Mouse (Mus musculus) lung, embryonic 15.5 days (tissue): ENCODE results near the gene Gal3st4. TPM values are rescaled to one million over a fixed set of nuclear protein-coding genes. Genes with fewer than 3 reads are reported as not detected.

ENCODE experiments used
- ATAC-seq: fragments of 200-750 bp; cut with Nextera tagmentation; 2 replicates; pipeline ENCODE4 v1.8.0; 2017; ENCODE audit warnings: moderate number of reproducible peaks, borderline replicate concordance; ENCODE audit not compliant: low FRiP score, low TSS enrichment; ENCODE audit errors: extremely low read depth
- H3K27ac ChIP-seq: fragments of 300-500 bp; sonication (generic); 2 replicates; pipeline ENCODE4 v1.5.1; 2015; ENCODE audit warnings: moderate library complexity, mild to moderate bottlenecking, inconsistent platforms
- H3K27me3 ChIP-seq: fragments of 300-500 bp; sonication (generic); 2 replicates; pipeline ENCODE4 v1.6.1; 2015; ENCODE audit warnings: inconsistent platforms
- H3K36me3 ChIP-seq: fragments of 300-500 bp; sonication (generic); 2 replicates; pipeline ENCODE4 v1.6.1; 2015; ENCODE audit warnings: inconsistent platforms
- H3K4me1 ChIP-seq: fragments of 300-500 bp; sonication (generic); 2 replicates; pipeline ENCODE4 v1.6.1; 2015; ENCODE audit warnings: inconsistent platforms
- H3K4me2 ChIP-seq: fragments of 300-500 bp; sonication (generic); 2 replicates; pipeline ENCODE4 v1.6.1; 2015; ENCODE audit warnings: inconsistent platforms, mild to moderate bottlenecking, moderate library complexity
- H3K4me3 ChIP-seq: fragments of 300-500 bp; sonication (generic); 2 replicates; pipeline ENCODE4 v1.5.1; 2015; ENCODE audit warnings: mild to moderate bottlenecking, inconsistent platforms
- H3K9ac ChIP-seq: fragments of 300-500 bp; sonication (generic); 2 replicates; pipeline ENCODE4 v1.6.1; 2015; ENCODE audit warnings: inconsistent platforms
- H3K9me3 ChIP-seq: fragments of 300-500 bp; sonication (generic); 2 replicates; pipeline ENCODE4 v1.6.1; 2016; ENCODE audit warnings: inconsistent platforms
- WGBS: fragments of 180-500 bp; shearing (Covaris S2); methylation state at CpG from one replicate; pipeline ENCODE4 v1.1.7; 2015; 5-methylcytosine and 5-hydroxymethylcytosine counted together
- polyA plus RNA-seq: library from polyadenylated mRNA; unstranded; fragments of >200 nt; fragmentation: Nextera tagmentation; extraction: Ambion mirVana; gene quantifications from 2 replicates; pipeline ENCODE4 v1.2.1, GENCODE M21; 2015

Gene Gal3st4
- polyA plus RNA-seq, 1 experiment from 2014 or later: 2.0 TPM

- Histone ChIP-seq H3K27me3 (peaks cover 10% of the 10 kb centered on the region), H3K4me1 (peaks cover 32% of the 10 kb centered on the region), H3K9me3 (peaks cover 2% of the 10 kb centered on the region; the same call in 1 of the 2 replicates), H3K4me3 (no peak overlapping the region), H3K27ac (no peak overlapping the region), H3K4me2 (peak overlapping the region; percentile 35), H3K36me3 (no peaks in the 10 kb centered on the region), H3K9ac (no peak overlapping the region)
- ATAC-seq: no peak
- WGBS: 34% methylated on average over 41 of the region's 41 CpGs
Measured at GRCm38 (mm10) chr5:138275216-138276050, 2.8 kb upstream of the Gal3st4 start.

- peaks cover 11% of the 10 kb centered on the region for H3K27me3 ChIP-seq
- H3K4me2 ChIP-seq: no peak overlapping the region
- no peak overlapping the region for H3K4me3 ChIP-seq
- peaks cover 28% of the 10 kb centered on the region for H3K4me1 ChIP-seq
- WGBS: 63% methylated on average over 8 of the region's 8 CpGs
- no peak overlapping the region for H3K9ac ChIP-seq
- ATAC-seq: no peak
- H3K27ac ChIP-seq: no peak overlapping the region
- no peaks in the 10 kb centered on the region for H3K9me3 ChIP-seq
- H3K36me3 ChIP-seq: no peaks in the 10 kb centered on the region
Measured at GRCm38 (mm10) chr5:138274186-138274585, 1.5 kb upstream of the Gal3st4 start.

- ATAC-seq: no peak
- 29% methylated on average over 3 of the region's 3 CpGs for WGBS
- H3K27me3 ChIP-seq: peaks cover 11% of the 10 kb centered on the region
Measured at GRCm38 (mm10) chr5:138271232-138271631, 1.4 kb downstream of the Gal3st4 start.

GRCm38 (mm10) chr5:138268980-138269379, 3.7 kb downstream of the Gal3st4 start:
- WGBS: 73% methylated on average over 4 of the region's 4 CpGs
- peaks cover 17% of the 10 kb centered on the region for H3K4me1 ChIP-seq
- 0 out of 2 replicates have a peak, but pooled peaks cover 4% of the 10 kb centered on the region for H3K36me3 ChIP-seq
- no peak overlapping the region for H3K4me2 ChIP-seq
- no peak for ATAC-seq
- H3K4me3 ChIP-seq: no peak overlapping the region
- H3K9ac ChIP-seq: no peak overlapping the region
- no peak overlapping the region for H3K27ac ChIP-seq
- no peaks in the 10 kb centered on the region for H3K9me3 ChIP-seq
- peaks cover 11% of the 10 kb centered on the region for H3K27me3 ChIP-seq

More at GRCm38 (mm10) chr5:138271232-138271631, 1.4 kb downstream of the Gal3st4 start:
- Histone ChIP-seq H3K9me3 (no peaks in the 10 kb centered on the region), H3K9ac (no peak overlapping the region), H3K4me2 (no peak overlapping the region), H3K4me3 (no peak overlapping the region), H3K36me3 (0 out of 2 replicates have a peak, but pooled peaks cover 2% of the 10 kb centered on the region), H3K4me1 (peaks cover 17% of the 10 kb centered on the region), H3K27ac (no peak overlapping the region)

- no peak overlapping the region for H3K9ac ChIP-seq
- WGBS: 89% methylated on average over 3 of the region's 3 CpGs
- no peak for ATAC-seq
Measured at GRCm38 (mm10) chr5:138267114-138267513, 5.5 kb downstream of the Gal3st4 start.

GRCm38 (mm10) chr5:138265712-138266111, 6.9 kb downstream of the Gal3st4 start:
- ATAC-seq: no peak
- H3K4me2 ChIP-seq: no peak overlapping the region
- 95% methylated on average over 4 of the region's 4 CpGs for WGBS

More at GRCm38 (mm10) chr5:138267114-138267513, 5.5 kb downstream of the Gal3st4 start:
- peaks cover 5% of the 10 kb centered on the region; the same call in 1 of the 2 replicates for H3K36me3 ChIP-seq
- H3K27me3 ChIP-seq: peaks cover 10% of the 10 kb centered on the region
- no peaks in the 10 kb centered on the region for H3K9me3 ChIP-seq
- no peak overlapping the region for H3K27ac ChIP-seq
- no peak overlapping the region for H3K4me3 ChIP-seq
- no peak overlapping the region for H3K4me2 ChIP-seq
- H3K4me1 ChIP-seq: peaks cover 23% of the 10 kb centered on the region

GRCm38 (mm10) chr5:138264207-138264578, 8.4 kb downstream of the Gal3st4 start:
- WGBS: 14% methylated on average over 6 of the region's 6 CpGs
- H3K27me3 ChIP-seq: no peaks in the 10 kb centered on the region
- H3K9ac ChIP-seq: peak overlapping the region; percentile 93
- H3K9me3 ChIP-seq: no peaks in the 10 kb centered on the region
- no peak for ATAC-seq
- peak overlapping the region; percentile 16; the same call in 1 of the 2 replicates for H3K27ac ChIP-seq
- H3K4me1 ChIP-seq: peaks cover 29% of the 10 kb centered on the region
- peak overlapping the region; percentile 92 for H3K4me2 ChIP-seq
- peaks cover 33% of the 10 kb centered on the region for H3K36me3 ChIP-seq
- H3K4me3 ChIP-seq: peak overlapping the region; percentile 83

More at GRCm38 (mm10) chr5:138265712-138266111, 6.9 kb downstream of the Gal3st4 start:
- H3K27ac ChIP-seq: no peak overlapping the region
- peaks cover 4% of the 10 kb centered on the region; the same call in 1 of the 2 replicates for H3K27me3 ChIP-seq
- H3K4me3 ChIP-seq: no peak overlapping the region
- H3K9me3 ChIP-seq: no peaks in the 10 kb centered on the region
- H3K36me3 ChIP-seq: peaks cover 18% of the 10 kb centered on the region
- H3K4me1 ChIP-seq: peaks cover 29% of the 10 kb centered on the region
- no peak overlapping the region for H3K9ac ChIP-seq

- under 1% methylated on average over 71 of the region's 71 CpGs for WGBS
- peak; percentile 90 for ATAC-seq
- Histone ChIP-seq H3K36me3 (peaks cover 36% of the 10 kb centered on the region), H3K27me3 (no peaks in the 10 kb centered on the region), H3K27ac (peak within 1 kb of the TSS; percentile 56), H3K9me3 (no peaks in the 10 kb centered on the region), H3K4me2 (peak within 1 kb of the TSS; percentile 92), H3K4me1 (peaks cover 29% of the 10 kb centered on the region), H3K4me3 (peak within 1 kb of the TSS; percentile 83), H3K9ac (peak within 1 kb of the TSS; percentile 93)
Measured at GRCm38 (mm10) chr5:138263260-138264206, 9.1 kb downstream of the Gal3st4 start, which contains the start of gene BC037034. Gene BC037034 (minus strand): TSS chr5:138264033.

GRCm38 (mm10) chr5:138262582-138263240, 9.9 kb downstream of the Gal3st4 start:
- Histone ChIP-seq H3K9ac (peak overlapping the region; percentile 93), H3K9me3 (no peaks in the 10 kb centered on the region), H3K27ac (no peak overlapping the region), H3K4me1 (peaks cover 29% of the 10 kb centered on the region), H3K4me3 (peak overlapping the region; percentile 83), H3K4me2 (peak overlapping the region; percentile 92), H3K36me3 (peaks cover 43% of the 10 kb centered on the region), H3K27me3 (no peaks in the 10 kb centered on the region)
- ATAC-seq: no peak
- WGBS: 60% methylated on average over 18 of the region's 18 CpGs

- 72% methylated on average over 4 of the region's 4 CpGs for WGBS
- H3K4me2 ChIP-seq: no peak overlapping the region; the same call in 1 of the 2 replicates
- ATAC-seq: no peak
Measured at GRCm38 (mm10) chr5:138262001-138262400, 10.6 kb downstream of the Gal3st4 start.

GRCm38 (mm10) chr5:138260834-138261233, 11.8 kb downstream of the Gal3st4 start:
- H3K27me3 ChIP-seq: no peaks in the 10 kb centered on the region
- no peak for ATAC-seq
- H3K4me2 ChIP-seq: no peak overlapping the region
- 67% methylated on average over 11 of the region's 11 CpGs for WGBS
- peaks cover 34% of the 10 kb centered on the region for H3K4me1 ChIP-seq
- H3K9me3 ChIP-seq: no peaks in the 10 kb centered on the region
- H3K4me3 ChIP-seq: no peak overlapping the region
- H3K9ac ChIP-seq: no peak overlapping the region
- H3K36me3 ChIP-seq: peaks cover 39% of the 10 kb centered on the region
- H3K27ac ChIP-seq: no peak overlapping the region

More at GRCm38 (mm10) chr5:138262001-138262400, 10.6 kb downstream of the Gal3st4 start:
- Histone ChIP-seq H3K4me1 (peaks cover 29% of the 10 kb centered on the region), H3K9ac (no peak overlapping the region), H3K27ac (no peak overlapping the region), H3K27me3 (no peaks in the 10 kb centered on the region), H3K9me3 (no peaks in the 10 kb centered on the region), H3K4me3 (peak overlapping the region; percentile 83; the same call in 1 of the 2 replicates), H3K36me3 (peaks cover 43% of the 10 kb centered on the region)
